Mouse (Mus musculus): ENCODE data around the gene Ccdc114. TPM values are rescaled to one million over a fixed set of nuclear protein-coding genes. Genes with fewer than 3 reads are reported as not detected.
"Not testable (repeated sequence)": the region's sequence is repeated elsewhere in the genome, so short reads cannot be mapped to it uniquely, and the experiment has no call there.

The Ccdc114 gene
- total RNA-seq (2014; rRNA removed) (4.3 and 5.8 TPM in 2 replicates), polyA plus RNA-seq (2015; fragmentation: Nextera tagmentation; extraction: Ambion mirVana) (3.1 and 5.1 TPM in 2 replicates)

GRCm38 (mm10) chr7:45923762-45924428 lies at the start of gene Ccdc114:
TSS of gene Ccdc114 (plus strand) at chr7:45924072.
- Histone ChIP-seq H3K4me3 (ENCODE audit: low read depth, low read length) (peak within 1 kb of the TSS; percentile 55), H3K9ac (peak within 1 kb of the TSS; percentile 61), H3K27ac (ENCODE audit: low read depth, low read length) (peak within 1 kb of the TSS; percentile 86), H3K27me3 (ENCODE audit: insufficient read depth, low read length) (no peaks in the 10 kb centered on the region), H3K4me2 (ENCODE audit: low read depth) (peak within 1 kb of the TSS; percentile 74), H3K4me1 (ENCODE audit: insufficient read depth) (peaks cover 6% of the 10 kb centered on the region; the same call in 1 of the 2 replicates), H3K36me3 (ENCODE audit: insufficient read depth) (no peaks in the 10 kb centered on the region), H3K9me3 (ENCODE audit: low read length) (no peaks in the 10 kb centered on the region)
- DNase-seq (peak; percentile 22), ATAC-seq (peak; percentile 47)
- WGBS = 8% methylated on average over 24 of the region's 24 CpGs
- TF ChIP-seq CTCF (IDR thresholded peaks at IDR 0.05; ENCODE audit: low read depth) = no peak

- ATAC-seq = no peak
- H3K9ac ChIP-seq = no peak overlapping the region
- H3K4me2 ChIP-seq (ENCODE audit: low read depth) = no peak overlapping the region
- DNase-seq = no peak
- no peak overlapping the region for H3K4me3 ChIP-seq (ENCODE audit: low read depth, low read length)
- H3K27me3 ChIP-seq (ENCODE audit: insufficient read depth, low read length) = no peaks in the 10 kb centered on the region
- H3K9me3 ChIP-seq (ENCODE audit: low read length) = no peaks in the 10 kb centered on the region
- 98% methylated on average over 7 of the region's 7 CpGs for WGBS
- peaks cover 65% of the 10 kb centered on the region for H3K36me3 ChIP-seq (ENCODE audit: insufficient read depth)
- H3K4me1 ChIP-seq (ENCODE audit: insufficient read depth) = 0 out of 2 replicates have a peak, but pooled peaks cover 5% of the 10 kb centered on the region
- no peak for TF ChIP-seq CTCF (IDR thresholded peaks at IDR 0.05; ENCODE audit: low read depth)
- H3K27ac ChIP-seq (ENCODE audit: low read depth, low read length) = no peak overlapping the region
Measured at GRCm38 (mm10) chr7:45876895-45877294, 47.0 kb upstream of the Ccdc114 start.

- WGBS = 94% methylated on average over 1 of the region's 1 CpGs
- not testable (repeated sequence) for H3K4me3 ChIP-seq (ENCODE audit: low read depth, low read length); H3K27me3 ChIP-seq (ENCODE audit: insufficient read depth, low read length); DNase-seq; H3K9ac ChIP-seq; H3K27ac ChIP-seq (ENCODE audit: low read depth, low read length); ATAC-seq; H3K4me1 ChIP-seq (ENCODE audit: insufficient read depth); H3K9me3 ChIP-seq (ENCODE audit: low read length); H3K4me2 ChIP-seq (ENCODE audit: low read depth)
- H3K36me3 ChIP-seq (ENCODE audit: insufficient read depth) = peaks cover 79% of the 10 kb centered on the region
Measured at GRCm38 (mm10) chr7:45878278-45878677, 45.6 kb upstream of the Ccdc114 start, which contains the start of gene Grin2d. TSS of gene Grin2d (minus strand) at chr7:45878378.

GRCm38 (mm10) chr7:45880531-45880930 lies 43.3 kb upstream of the Ccdc114 start:
- ATAC-seq (no peak), DNase-seq (no peak)
- TF ChIP-seq CTCF (IDR thresholded peaks at IDR 0.05; ENCODE audit: low read depth) = no peak
- no peak overlapping the region for H3K4me2 ChIP-seq (ENCODE audit: low read depth)
- WGBS = 100% methylated on average over 4 of the region's 4 CpGs
- peaks cover 88% of the 10 kb centered on the region for H3K36me3 ChIP-seq (ENCODE audit: insufficient read depth)
- H3K4me1 ChIP-seq (ENCODE audit: insufficient read depth) = no peaks in the 10 kb centered on the region
- no peak overlapping the region for H3K4me3 ChIP-seq (ENCODE audit: low read depth, low read length)
- H3K27me3 ChIP-seq (ENCODE audit: insufficient read depth, low read length) = no peaks in the 10 kb centered on the region
- no peaks in the 10 kb centered on the region for H3K9me3 ChIP-seq (ENCODE audit: low read length)
- H3K27ac ChIP-seq (ENCODE audit: low read depth, low read length) = no peak overlapping the region
- no peak overlapping the region for H3K9ac ChIP-seq

GRCm38 (mm10) chr7:45881011-45881410 lies 42.9 kb upstream of the Ccdc114 start:
- Histone ChIP-seq H3K4me3 (ENCODE audit: low read depth, low read length) (no peak overlapping the region), H3K4me2 (ENCODE audit: low read depth) (no peak overlapping the region), H3K27me3 (ENCODE audit: insufficient read depth, low read length) (no peaks in the 10 kb centered on the region), H3K4me1 (ENCODE audit: insufficient read depth) (no peaks in the 10 kb centered on the region), H3K27ac (ENCODE audit: low read depth, low read length) (no peak overlapping the region), H3K9me3 (ENCODE audit: low read length) (no peaks in the 10 kb centered on the region), H3K36me3 (ENCODE audit: insufficient read depth) (peaks cover 83% of the 10 kb centered on the region), H3K9ac (no peak overlapping the region)
- 95% methylated on average over 2 of the region's 2 CpGs for WGBS
- ATAC-seq = no peak
- no peak for TF ChIP-seq CTCF (IDR thresholded peaks at IDR 0.05; ENCODE audit: low read depth)
- DNase-seq = no peak

GRCm38 (mm10) chr7:45887246-45887645 lies 36.6 kb upstream of the Ccdc114 start:
- Histone ChIP-seq H3K9ac (no peak overlapping the region), H3K27ac (ENCODE audit: low read depth, low read length) (no peak overlapping the region), H3K4me2 (ENCODE audit: low read depth) (no peak overlapping the region), H3K36me3 (ENCODE audit: insufficient read depth) (peaks cover 30% of the 10 kb centered on the region), H3K4me1 (ENCODE audit: insufficient read depth) (no peaks in the 10 kb centered on the region), H3K27me3 (ENCODE audit: insufficient read depth, low read length) (no peaks in the 10 kb centered on the region), H3K4me3 (ENCODE audit: low read depth, low read length) (no peak overlapping the region), H3K9me3 (ENCODE audit: low read length) (no peaks in the 10 kb centered on the region)
- no peak for TF ChIP-seq CTCF (IDR thresholded peaks at IDR 0.05; ENCODE audit: low read depth)
- DNase-seq (no peak), ATAC-seq (no peak)
- WGBS = 45% methylated on average over 3 of the region's 3 CpGs

- no peak for ATAC-seq
- Histone ChIP-seq H3K27me3 (ENCODE audit: insufficient read depth, low read length) (no peaks in the 10 kb centered on the region), H3K4me2 (ENCODE audit: low read depth) (no peak overlapping the region), H3K36me3 (ENCODE audit: insufficient read depth) (no peaks in the 10 kb centered on the region), H3K27ac (ENCODE audit: low read depth, low read length) (no peak overlapping the region), H3K9me3 (ENCODE audit: low read length) (no peaks in the 10 kb centered on the region), H3K9ac (no peak overlapping the region), H3K4me3 (ENCODE audit: low read depth, low read length) (no peak overlapping the region), H3K4me1 (ENCODE audit: insufficient read depth) (no peaks in the 10 kb centered on the region)
- no peak for TF ChIP-seq CTCF (IDR thresholded peaks at IDR 0.05; ENCODE audit: low read depth)
- WGBS = 83% methylated on average over 2 of the region's 2 CpGs
- no peak for DNase-seq
Measured at GRCm38 (mm10) chr7:45892651-45893050, 31.2 kb upstream of the Ccdc114 start.

Data from forebrain, postnatal 0 days (tissue).